In the genomic region with DNA sequence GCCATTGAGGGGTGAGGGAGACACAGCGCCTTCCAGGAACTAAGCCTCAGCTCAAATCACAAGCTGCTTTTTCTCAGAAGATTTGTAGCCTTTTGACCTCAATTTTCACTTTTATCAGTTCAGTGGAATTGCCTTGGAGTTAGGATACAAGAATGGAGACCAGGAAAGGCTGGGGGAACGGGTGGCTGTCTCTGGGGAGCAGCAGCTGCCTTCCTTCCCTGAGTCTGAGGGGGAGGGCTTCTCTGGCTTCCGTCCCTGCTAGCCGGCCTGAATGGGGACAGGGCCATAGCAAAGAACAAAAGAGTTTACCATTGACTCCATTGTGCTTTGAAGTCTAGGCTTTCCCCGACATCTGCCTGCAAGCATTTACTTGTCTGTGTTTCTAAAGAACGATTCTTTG, we compare ENCODE assay signal across 10 mouse cellular contexts. TPM values are rescaled to one million over a fixed set of nuclear protein-coding genes. Genes with fewer than 3 reads are reported as not detected.
DNase-seq lines count a peak whose midpoint lies in the region; ATAC-seq and TF ChIP-seq lines count a peak whose summit lies in the region.
"Had no signal": no experiment of that assay in that cellular context is flagged by ENCODE, and none has a peak within 500 bp of the region (broad histone marks: within the 10 kb centered on the region; RNA-seq: fewer than 3 reads in every experiment).

No protein-coding gene starts in this region.

- H3K9me3 ChIP-seq in hindbrain, embryonic 10.5 days, result no peaks in the 10 kb centered on the region
- no peaks in the 10 kb centered on the region for H3K9me3 ChIP-seq in hindbrain, embryonic 13.5 days
- no peaks in the 10 kb centered on the region for H3K9me3 ChIP-seq in lung, embryonic 14.5 days (ENCODE audit: low read depth, low read length)

- no peak for DNase-seq in hindbrain, embryonic 10.5 days (ENCODE audit: low spot score)
- DNase-seq in lung, embryonic 14.5 days, result no peak
- DNase-seq in lung, postnatal 36 days, result no peak
- peak; percentile 42 for DNase-seq in brain, embryonic 14.5 days (ENCODE audit: low read depth)
- peak; percentile 40 for DNase-seq in embryo, embryonic 10.5 days (ENCODE audit: low spot score)
- no peak for DNase-seq in adrenal gland, adult (ENCODE audit: inconsistent age in 2 of 2, low spot score in 1 of 2)
- DNase-seq: cerebellum, postnatal 10 days; gastrocnemius, postnatal 36 days; heart, postnatal 36 days had no signal

- WGBS in hindbrain, embryonic 10.5 days, result 26% methylated on average over 6 of the region's 6 CpGs
- WGBS in hindbrain, embryonic 13.5 days, result 24% methylated on average over 6 of the region's 6 CpGs
- WGBS in lung, embryonic 14.5 days, result 39% methylated on average over 6 of the region's 6 CpGs

- ATAC-seq in hindbrain, embryonic 13.5 days (ENCODE audit: low FRiP score), result no peak
- peak; percentile 58; the same call in 1 of the 2 replicates for ATAC-seq in lung, embryonic 14.5 days (ENCODE audit: insufficient read depth)

- peak overlapping the region; percentile 81 for H3K27ac ChIP-seq in hindbrain, embryonic 10.5 days
- H3K27ac ChIP-seq in hindbrain, embryonic 13.5 days, result no peak overlapping the region
- H3K27ac ChIP-seq in lung, embryonic 14.5 days (ENCODE audit: low read depth), result peak overlapping the region; percentile 13; the same call in 1 of the 2 replicates

- no peaks in the 10 kb centered on the region for H3K36me3 ChIP-seq in hindbrain, embryonic 10.5 days
- no peaks in the 10 kb centered on the region for H3K36me3 ChIP-seq in hindbrain, embryonic 13.5 days
- H3K36me3 ChIP-seq in lung, embryonic 14.5 days (ENCODE audit: insufficient read depth), result no peaks in the 10 kb centered on the region

- no peak overlapping the region for H3K9ac ChIP-seq in hindbrain, embryonic 13.5 days
- no peak overlapping the region for H3K9ac ChIP-seq in lung, embryonic 14.5 days

- no peak overlapping the region for H3K4me2 ChIP-seq in hindbrain, embryonic 13.5 days
- no peak overlapping the region for H3K4me2 ChIP-seq in lung, embryonic 14.5 days

- no peak for TF ChIP-seq POLR2A in brain, embryonic 14.5 days (IDR thresholded peaks at IDR 0.05; ENCODE audit: borderline replicate concordance, extremely low read depth, insufficient read depth, insufficient read length, poor library complexity, severe bottlenecking)

- no peaks in the 10 kb centered on the region for H3K27me3 ChIP-seq in hindbrain, embryonic 10.5 days (ENCODE audit: insufficient read depth, poor library complexity, severe bottlenecking)
- H3K27me3 ChIP-seq in hindbrain, embryonic 13.5 days, result no peaks in the 10 kb centered on the region
- H3K27me3 ChIP-seq in lung, embryonic 14.5 days (ENCODE audit: insufficient read depth, low read length), result no peaks in the 10 kb centered on the region

- peaks cover 36% of the 10 kb centered on the region for H3K4me1 ChIP-seq in hindbrain, embryonic 10.5 days (replicated peaks)
- H3K4me1 ChIP-seq in hindbrain, embryonic 13.5 days (replicated peaks), result peaks cover 34% of the 10 kb centered on the region
- peaks cover 3% of the 10 kb centered on the region; the same call in 1 of the 2 replicates for H3K4me1 ChIP-seq in lung, embryonic 14.5 days (ENCODE audit: insufficient read depth)

- no peak for TF ChIP-seq CTCF in lung, embryonic 14.5 days (IDR thresholded peaks at IDR 0.05; ENCODE audit: low read depth)
- no peak for TF ChIP-seq CTCF in brain, embryonic 14.5 days (IDR thresholded peaks at IDR 0.05; ENCODE audit: borderline replicate concordance, extremely low read depth, insufficient read depth, insufficient read length)

- H3K4me3 ChIP-seq in hindbrain, embryonic 10.5 days, result no peak overlapping the region
- H3K4me3 ChIP-seq in hindbrain, embryonic 13.5 days, result no peak overlapping the region
- no peak overlapping the region for H3K4me3 ChIP-seq in lung, embryonic 14.5 days (ENCODE audit: low read depth, low read length)

RNA-seq across cellular contexts. Expression of a gene that starts 41.3 kb away (rescaled TPM):
- polyA plus RNA-seq in hindbrain, embryonic 10.5 days (2016; fragmentation: Nextera tagmentation; extraction: Ambion mirVana), result 1.2 and 1.4 TPM in 2 replicates
- polyA plus RNA-seq in hindbrain, embryonic 13.5 days (2015; fragmentation: Nextera tagmentation; extraction: Ambion mirVana), result 0.58 and 0.64 TPM in 2 replicates
- polyA plus RNA-seq in lung, embryonic 14.5 days (2014; fragmentation: Nextera tagmentation; extraction: Ambion mirVana), result 3.5 and 3.6 TPM in 2 replicates
- polyA plus RNA-seq in brain, embryonic 14.5 days (2012; rRNA removed), result 0.19 and 0.26 TPM in 2 replicates

Comparison
In these comparisons a context has a peak if more than half of its experiments do, and no peak if none do; other contexts are left out.
1. DNase-seq: peak in brain, embryonic 14.5 days (single experiment) and embryo, embryonic 10.5 days (single experiment); none in hindbrain, embryonic 10.5 days (single experiment), lung, embryonic 14.5 days (single experiment), lung, postnatal 36 days (single experiment) and adrenal gland, adult (0 of 2).